Mouse (Mus musculus): ENCODE results near the gene Rpia. TPM values are rescaled to one million over a fixed set of nuclear protein-coding genes. Genes with fewer than 3 reads are reported as not detected.

Gene Rpia
- polyA plus RNA-seq, 1 experiment from 2014 or later: 2.6 TPM

DNA sequence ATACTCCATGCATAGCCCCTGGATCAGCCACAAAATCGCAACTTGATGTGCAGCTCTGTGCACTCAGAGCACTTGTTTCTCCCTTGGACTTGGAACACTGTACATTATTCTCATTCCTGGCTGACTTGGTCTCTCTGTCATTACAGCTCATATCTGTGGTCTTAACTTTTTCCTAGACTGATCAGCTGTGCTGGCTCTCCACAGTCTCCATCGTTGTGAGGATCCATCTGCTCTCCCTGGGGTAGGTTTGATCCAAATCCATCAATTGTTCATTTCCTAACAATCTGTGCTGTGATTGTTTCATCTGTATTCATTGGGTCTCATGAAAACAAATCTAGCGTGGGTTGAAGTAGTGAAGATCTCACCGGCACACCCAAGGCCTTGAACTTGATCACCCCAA lies 49.2 kb downstream of the Rpia start:
- TF ChIP-seq EP300 (optimal IDR thresholded peaks at IDR 0.05) (no peak), CTCF (IDR thresholded peaks at IDR 0.05; ENCODE audit: low read depth) (no peak)
- DNase-seq (ENCODE audit: low spot score): no peak
- Histone ChIP-seq H3K4me2 (replicated peaks; ENCODE audit: low read depth) (no peak overlapping the region), H3K27me3 (ENCODE audit: control insufficient read depth, insufficient read depth, low read length) (no peaks in the 10 kb centered on the region), H3K9me3 (ENCODE audit: control insufficient read depth, low read length) (no peaks in the 10 kb centered on the region), H3K4me3 (ENCODE audit: low read depth, low read length) (no peak overlapping the region), H3K4me1 (replicated peaks; ENCODE audit: control insufficient read depth, insufficient read depth) (no peaks in the 10 kb centered on the region), H3K36me3 (ENCODE audit: control insufficient read depth, insufficient read depth, low read length) (no peaks in the 10 kb centered on the region), H3K9ac (ENCODE audit: low read length) (no peak overlapping the region), H3K27ac (replicated peaks) (no peak overlapping the region)
- no peak for ATAC-seq (ENCODE audit: low FRiP score, low TSS enrichment)
- WGBS: 85% methylated on average over 4 of the region's 4 CpGs

DNA sequence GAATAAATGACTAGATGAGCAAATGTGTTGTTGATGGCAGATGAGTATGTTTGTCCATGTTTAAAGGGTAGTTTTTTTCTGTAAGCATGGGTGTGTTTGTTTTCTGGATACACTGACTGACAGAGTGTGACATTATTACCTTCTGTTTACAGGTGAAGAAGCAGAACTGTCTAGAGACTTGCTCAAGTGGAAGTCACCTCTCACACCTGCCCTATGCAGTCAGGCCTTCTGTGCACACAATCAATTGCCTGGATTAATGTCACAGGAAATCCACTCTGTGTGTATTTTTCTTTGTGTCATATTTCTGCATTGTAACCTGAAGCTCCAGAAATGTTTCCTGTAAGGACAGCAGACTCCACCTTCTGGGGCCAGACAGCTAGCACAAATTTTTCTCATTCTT lies 51.5 kb downstream of the Rpia start:
- no peak for DNase-seq (ENCODE audit: low spot score)
- H3K27ac ChIP-seq (replicated peaks): no peak overlapping the region
- no peak overlapping the region for H3K9ac ChIP-seq (ENCODE audit: low read length)
- TF ChIP-seq EP300 (optimal IDR thresholded peaks at IDR 0.05) (no peak), CTCF (IDR thresholded peaks at IDR 0.05; ENCODE audit: low read depth) (no peak)
- no peaks in the 10 kb centered on the region for H3K9me3 ChIP-seq (ENCODE audit: control insufficient read depth, low read length)
- no peak overlapping the region for H3K4me2 ChIP-seq (replicated peaks; ENCODE audit: low read depth)
- ATAC-seq (ENCODE audit: low FRiP score, low TSS enrichment): no peak
- no peak overlapping the region for H3K4me3 ChIP-seq (ENCODE audit: low read depth, low read length)
- no peaks in the 10 kb centered on the region for H3K4me1 ChIP-seq (replicated peaks; ENCODE audit: control insufficient read depth, insufficient read depth)
- no peaks in the 10 kb centered on the region for H3K27me3 ChIP-seq (ENCODE audit: control insufficient read depth, insufficient read depth, low read length)
- H3K36me3 ChIP-seq (ENCODE audit: control insufficient read depth, insufficient read depth, low read length): no peaks in the 10 kb centered on the region

DNA sequence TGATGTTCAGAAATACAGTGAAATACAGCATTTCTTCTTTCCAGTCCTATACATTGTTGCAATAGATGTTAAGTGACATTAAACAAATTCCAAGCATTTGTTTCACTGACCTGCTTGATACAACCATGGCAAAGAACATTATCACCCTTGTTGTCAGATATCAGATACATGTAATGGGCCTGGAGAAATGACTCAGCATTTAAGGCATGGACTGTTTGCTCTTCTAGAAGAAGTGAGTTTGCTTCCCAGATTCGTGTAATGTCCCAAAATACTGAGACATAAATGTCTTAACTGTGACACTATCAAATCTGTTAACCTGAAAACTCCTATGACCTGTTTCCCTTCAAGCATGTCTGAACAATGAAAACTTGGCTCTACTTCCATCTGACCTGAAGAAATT lies 52.6 kb downstream of the Rpia start:
- H3K9ac ChIP-seq (ENCODE audit: low read length): no peak overlapping the region
- TF ChIP-seq CTCF (IDR thresholded peaks at IDR 0.05; ENCODE audit: low read depth) (no peak), EP300 (optimal IDR thresholded peaks at IDR 0.05) (no peak)
- no peaks in the 10 kb centered on the region for H3K4me1 ChIP-seq (replicated peaks; ENCODE audit: control insufficient read depth, insufficient read depth)
- WGBS: 58% methylated on average over 1 of the region's 1 CpGs
- H3K27me3 ChIP-seq (ENCODE audit: control insufficient read depth, insufficient read depth, low read length): no peaks in the 10 kb centered on the region
- no peaks in the 10 kb centered on the region for H3K36me3 ChIP-seq (ENCODE audit: control insufficient read depth, insufficient read depth, low read length)
- H3K27ac ChIP-seq (replicated peaks): no peak overlapping the region
- ATAC-seq (ENCODE audit: low FRiP score, low TSS enrichment) (no peak), DNase-seq (ENCODE audit: low spot score) (no peak)
- H3K4me3 ChIP-seq (ENCODE audit: low read depth, low read length): no peak overlapping the region
- no peak overlapping the region for H3K4me2 ChIP-seq (replicated peaks; ENCODE audit: low read depth)
- no peaks in the 10 kb centered on the region for H3K9me3 ChIP-seq (ENCODE audit: control insufficient read depth, low read length)

DNA sequence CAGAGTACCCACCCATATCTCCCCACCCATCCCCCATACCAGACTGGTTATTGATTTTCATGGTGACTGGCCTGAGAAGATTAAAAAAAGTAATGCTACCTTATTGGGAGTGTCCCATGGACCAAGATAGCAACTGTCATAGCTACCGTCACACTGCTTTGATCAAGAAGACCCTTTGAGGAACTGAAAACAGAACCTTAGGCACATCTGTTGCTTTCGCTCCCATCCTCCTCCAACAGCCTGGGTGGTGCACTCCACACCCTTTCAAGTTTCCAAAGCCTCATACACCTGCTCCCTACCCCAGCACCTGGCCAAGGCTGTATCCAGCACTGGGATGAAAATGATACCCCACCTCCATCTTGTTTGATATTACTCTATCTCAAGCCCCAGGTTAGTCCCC lies 56.5 kb downstream of the Rpia start:
- H3K4me1 ChIP-seq (replicated peaks; ENCODE audit: control insufficient read depth, insufficient read depth): no peaks in the 10 kb centered on the region
- ATAC-seq (ENCODE audit: low FRiP score, low TSS enrichment) (no peak), DNase-seq (ENCODE audit: low spot score) (no peak)
- no peak overlapping the region for H3K4me3 ChIP-seq (ENCODE audit: low read depth, low read length)
- H3K27ac ChIP-seq (replicated peaks): no peak overlapping the region
- no peak overlapping the region for H3K4me2 ChIP-seq (replicated peaks; ENCODE audit: low read depth)
- no peak overlapping the region for H3K9ac ChIP-seq (ENCODE audit: low read length)
- H3K36me3 ChIP-seq (ENCODE audit: control insufficient read depth, insufficient read depth, low read length): no peaks in the 10 kb centered on the region
- TF ChIP-seq EP300 (optimal IDR thresholded peaks at IDR 0.05): no peak
- TF ChIP-seq CTCF (IDR thresholded peaks at IDR 0.05; ENCODE audit: low read depth): no peak
- WGBS: 91% methylated on average over 2 of the region's 2 CpGs
- H3K9me3 ChIP-seq (ENCODE audit: control insufficient read depth, low read length): no peaks in the 10 kb centered on the region
- H3K27me3 ChIP-seq (ENCODE audit: control insufficient read depth, insufficient read depth, low read length): no peaks in the 10 kb centered on the region

DNA sequence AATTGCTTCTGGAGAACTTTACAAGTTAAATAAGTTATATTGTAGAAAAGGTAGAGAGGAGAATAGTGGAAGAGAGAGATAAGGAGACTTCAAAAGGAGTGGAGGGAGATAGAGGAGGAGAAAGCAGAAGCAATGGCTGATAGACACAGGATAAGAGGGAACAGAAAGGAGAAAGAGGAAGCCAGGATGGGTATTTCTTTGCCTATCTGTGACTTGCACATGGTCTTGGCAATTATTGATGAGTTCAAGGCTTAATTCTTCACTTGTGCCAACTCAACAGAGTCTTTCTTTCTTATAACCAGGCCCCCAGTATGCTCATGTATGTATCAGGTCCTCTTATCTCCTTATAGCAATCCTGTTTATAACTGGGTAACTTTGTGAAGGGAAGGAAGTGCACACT lies 61.2 kb downstream of the Rpia start:
- no peak overlapping the region for H3K9ac ChIP-seq (ENCODE audit: low read length)
- no peak overlapping the region for H3K4me2 ChIP-seq (replicated peaks; ENCODE audit: low read depth)
- TF ChIP-seq CTCF (IDR thresholded peaks at IDR 0.05; ENCODE audit: low read depth) (no peak), EP300 (optimal IDR thresholded peaks at IDR 0.05) (no peak)
- H3K36me3 ChIP-seq (ENCODE audit: control insufficient read depth, insufficient read depth, low read length): no peaks in the 10 kb centered on the region
- H3K27me3 ChIP-seq (ENCODE audit: control insufficient read depth, insufficient read depth, low read length): no peaks in the 10 kb centered on the region
- no peaks in the 10 kb centered on the region for H3K9me3 ChIP-seq (ENCODE audit: control insufficient read depth, low read length)
- ATAC-seq (ENCODE audit: low FRiP score, low TSS enrichment) (no peak), DNase-seq (ENCODE audit: low spot score) (no peak)
- no peak overlapping the region for H3K4me3 ChIP-seq (ENCODE audit: low read depth, low read length)
- H3K27ac ChIP-seq (replicated peaks): no peak overlapping the region
- no peaks in the 10 kb centered on the region for H3K4me1 ChIP-seq (replicated peaks; ENCODE audit: control insufficient read depth, insufficient read depth)

DNA sequence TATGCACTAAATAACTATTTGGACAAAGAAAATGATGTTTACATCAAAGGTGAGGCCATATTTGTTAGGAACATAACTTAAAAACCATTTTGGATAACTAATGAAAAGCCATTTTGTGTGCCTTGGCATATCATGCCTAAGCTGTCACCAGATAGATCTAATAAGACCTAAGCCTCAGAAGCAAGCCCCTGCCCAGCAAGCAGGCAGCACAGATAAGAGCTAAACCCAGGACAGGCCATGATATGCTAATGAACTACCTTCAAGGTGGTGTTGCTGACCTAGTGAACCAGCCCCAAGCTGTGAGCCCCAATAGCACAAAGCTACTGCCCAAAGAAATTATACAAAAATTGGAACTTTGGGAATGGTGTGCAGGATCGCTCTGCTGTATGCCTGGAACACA lies 62.9 kb downstream of the Rpia start:
- ATAC-seq (ENCODE audit: low FRiP score, low TSS enrichment): no peak
- DNase-seq (ENCODE audit: low spot score): no peak
- H3K27ac ChIP-seq (replicated peaks): no peak overlapping the region
- no peaks in the 10 kb centered on the region for H3K36me3 ChIP-seq (ENCODE audit: control insufficient read depth, insufficient read depth, low read length)
- H3K9ac ChIP-seq (ENCODE audit: low read length): no peak overlapping the region
- no peak overlapping the region for H3K4me2 ChIP-seq (replicated peaks; ENCODE audit: low read depth)
- WGBS: 86% methylated on average over 1 of the region's 1 CpGs
- no peaks in the 10 kb centered on the region for H3K4me1 ChIP-seq (replicated peaks; ENCODE audit: control insufficient read depth, insufficient read depth)
- H3K4me3 ChIP-seq (ENCODE audit: low read depth, low read length): no peak overlapping the region
- no peaks in the 10 kb centered on the region for H3K27me3 ChIP-seq (ENCODE audit: control insufficient read depth, insufficient read depth, low read length)
- no peaks in the 10 kb centered on the region for H3K9me3 ChIP-seq (ENCODE audit: control insufficient read depth, low read length)
- TF ChIP-seq EP300 (optimal IDR thresholded peaks at IDR 0.05): no peak

Measured in stomach, postnatal 0 days (tissue).